Mouse (Mus musculus): ENCODE measurements around the gene Cntd1.

The Cntd1 gene

GRCm38 (mm10) chr11:101334023-101334422 is 55.2 kb downstream of the Cntd1 start:
- no peak for DNase-seq (ENCODE audit: low spot score)

- no peak for DNase-seq (ENCODE audit: low spot score)
These were observed 55.7 kb downstream of the Cntd1 start for GRCm38 (mm10) chr11:101334516-101334915.

- DNase-seq (ENCODE audit: low spot score) = no peak
These were observed 56.9 kb downstream of the Cntd1 start for GRCm38 (mm10) chr11:101335685-101336084.

GRCm38 (mm10) chr11:101338123-101338760 is 59.4 kb downstream of the Cntd1 start:
- no peak for DNase-seq (ENCODE audit: low spot score)
